16 mouse cellular contexts compared by ENCODE assay signal in the genomic region with DNA sequence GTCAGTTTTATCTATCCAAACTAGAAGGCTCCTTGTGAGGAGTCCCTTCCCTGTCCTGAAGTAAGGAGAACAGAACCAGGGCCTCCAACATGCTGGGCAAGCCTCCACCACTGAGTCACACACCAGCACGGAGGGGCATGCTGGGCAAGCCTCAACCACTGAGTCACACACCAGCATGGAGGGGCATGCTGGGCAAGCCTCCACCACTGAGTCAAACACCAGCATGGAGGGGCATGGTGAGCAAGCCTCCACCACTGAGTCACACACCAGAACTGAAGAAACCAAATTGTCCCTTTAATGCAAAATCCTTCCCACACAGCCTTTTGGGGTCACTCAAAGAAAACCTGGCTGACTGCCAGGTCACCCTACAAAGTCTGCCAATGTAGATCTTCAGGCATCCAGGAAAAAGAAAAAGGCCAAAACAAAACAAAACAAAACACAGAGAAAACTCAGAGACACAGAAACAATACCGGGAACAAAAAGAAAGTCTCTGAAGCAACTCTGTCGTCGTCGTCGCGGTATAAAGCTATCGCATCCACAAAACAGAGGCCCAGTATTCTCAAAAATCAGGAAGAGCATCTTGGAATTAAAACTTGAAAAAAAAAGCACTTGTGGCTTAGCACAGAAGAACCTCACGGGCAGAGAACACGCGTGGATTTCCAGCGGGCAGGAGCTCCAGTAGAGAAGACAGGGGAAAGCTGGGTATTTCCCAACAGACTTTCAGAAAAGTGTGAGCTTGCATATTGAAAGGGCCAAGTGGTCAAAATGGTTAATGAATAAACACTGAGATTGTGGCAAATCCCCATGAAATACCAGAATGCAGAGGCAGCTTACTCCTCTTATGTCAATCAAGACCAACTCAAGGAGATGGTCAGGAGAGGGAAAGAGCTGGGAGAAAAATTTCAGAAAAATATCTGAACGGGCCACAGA. TPM values are rescaled to one million over a fixed set of nuclear protein-coding genes. Genes with fewer than 3 reads are reported as not detected.
DNase-seq lines count a peak whose midpoint lies in the region; ATAC-seq and TF ChIP-seq lines count a peak whose summit lies in the region.
"Had no signal": no experiment of that assay in that cellular context is flagged by ENCODE, and none has a peak within 500 bp of the region (broad histone marks: within the 10 kb centered on the region; RNA-seq: fewer than 3 reads in every experiment).

No protein-coding gene starts in this region.

- no peak overlapping the region for H3K4me2 ChIP-seq in hindbrain, embryonic 16.5 days (ENCODE audit: low read length)
- no peak overlapping the region; the same call in 1 of the 2 replicates for H3K4me2 ChIP-seq in hindbrain, postnatal 0 days (ENCODE audit: low read depth, low read length)
- H3K4me2 ChIP-seq in neural tube, embryonic 13.5 days: no peak overlapping the region
- H3K4me2 ChIP-seq: liver, embryonic 15.5 days had no signal

- DNase-seq in hindbrain, postnatal 0 days (ENCODE audit: low spot score): no peak
- no peak for DNase-seq in neural tube, embryonic 10.5 days (ENCODE audit: extremely low spot score, low spot score)
- DNase-seq in kidney, adult 9 months: peak; percentile 89
- no peak for DNase-seq in urinary bladder, postnatal 4 days (ENCODE audit: low spot score in 2 of 2)
- no peak for DNase-seq in cerebellum, adult 9-11 months
- DNase-seq: cerebellum, adult 8-10 months; embryo, embryonic 11 days; heart, adult 11 months; heart, postnatal 10 days had no signal

- H3K4me3 ChIP-seq in hindbrain, embryonic 16.5 days (ENCODE audit: low read length): no peak overlapping the region
- no peak overlapping the region for H3K4me3 ChIP-seq in hindbrain, postnatal 0 days (ENCODE audit: low read length)
- no peak overlapping the region for H3K4me3 ChIP-seq in neural tube, embryonic 13.5 days
- H3K4me3 ChIP-seq: liver, embryonic 15.5 days had no signal

- no peak for TF ChIP-seq CTCF in hindbrain, postnatal 0 days (IDR thresholded peaks at IDR 0.05; ENCODE audit: low read depth)

- H3K9ac ChIP-seq in hindbrain, embryonic 16.5 days (ENCODE audit: low read depth, low read length): no peak overlapping the region
- H3K9ac ChIP-seq in hindbrain, postnatal 0 days (replicated peaks; ENCODE audit: low read length): no peak overlapping the region
- H3K9ac ChIP-seq in neural tube, embryonic 13.5 days: no peak overlapping the region
- H3K9ac ChIP-seq: liver, embryonic 15.5 days had no signal

- no peak for ATAC-seq in hindbrain, embryonic 16.5 days
- no peak for ATAC-seq in hindbrain, postnatal 0 days
- no peak for ATAC-seq in neural tube, embryonic 13.5 days (ENCODE audit: low read depth)
- ATAC-seq in megakaryocyte-erythroid progenitor cell, adult 5-6 weeks (replicated peaks; ENCODE audit: low FRiP score, low TSS enrichment, poor library complexity, severe bottlenecking): no peak
- ATAC-seq: CD4-positive, CD25-positive, alpha-beta regulatory T cell, adult 4 months; inflammation-experienced regulatory T-cells, adult 6 months had no signal

- H3K27ac ChIP-seq in hindbrain, embryonic 16.5 days (ENCODE audit: low read depth, low read length): 0 out of 2 replicates have a peak overlapping the region, but pooled peaks have one; percentile 18
- H3K27ac ChIP-seq in hindbrain, postnatal 0 days: no peak overlapping the region
- H3K27ac ChIP-seq in neural tube, embryonic 13.5 days (replicated peaks): peak overlapping the region; percentile 46
- H3K27ac ChIP-seq: liver, embryonic 15.5 days; macrophage had no signal

- H3K9me3 ChIP-seq in hindbrain, embryonic 16.5 days (ENCODE audit: control insufficient read depth, low read length): no peaks in the 10 kb centered on the region
- H3K9me3 ChIP-seq in hindbrain, postnatal 0 days (ENCODE audit: low read length): no peaks in the 10 kb centered on the region
- no peaks in the 10 kb centered on the region for H3K9me3 ChIP-seq in neural tube, embryonic 13.5 days
- H3K9me3 ChIP-seq: liver, embryonic 15.5 days had no signal

- H3K27me3 ChIP-seq in hindbrain, embryonic 16.5 days (replicated peaks; ENCODE audit: control insufficient read depth, insufficient read depth, low read length): no peaks in the 10 kb centered on the region
- no peaks in the 10 kb centered on the region for H3K27me3 ChIP-seq in hindbrain, postnatal 0 days (ENCODE audit: insufficient read depth, low read length)
- no peaks in the 10 kb centered on the region for H3K27me3 ChIP-seq in neural tube, embryonic 13.5 days
- H3K27me3 ChIP-seq: liver, embryonic 15.5 days had no signal

- 57% methylated on average over 13 of the region's 13 CpGs for WGBS in hindbrain, embryonic 16.5 days
- 55% methylated on average over 13 of the region's 13 CpGs for WGBS in hindbrain, postnatal 0 days
- 53% methylated on average over 13 of the region's 13 CpGs for WGBS in neural tube, embryonic 13.5 days

- H3K36me3 ChIP-seq in hindbrain, embryonic 16.5 days (ENCODE audit: control insufficient read depth, insufficient read depth, low read length): no peaks in the 10 kb centered on the region
- H3K36me3 ChIP-seq in hindbrain, postnatal 0 days (ENCODE audit: insufficient read depth, low read length): no peaks in the 10 kb centered on the region
- no peaks in the 10 kb centered on the region for H3K36me3 ChIP-seq in neural tube, embryonic 13.5 days
- H3K36me3 ChIP-seq: liver, embryonic 15.5 days had no signal

- H3K4me1 ChIP-seq in hindbrain, embryonic 16.5 days (ENCODE audit: control insufficient read depth, insufficient read depth, low read depth, low read length): no peaks in the 10 kb centered on the region
- no peaks in the 10 kb centered on the region for H3K4me1 ChIP-seq in hindbrain, postnatal 0 days (ENCODE audit: insufficient read depth, low read length)
- H3K4me1 ChIP-seq in neural tube, embryonic 13.5 days (replicated peaks): peaks cover 48% of the 10 kb centered on the region
- H3K4me1 ChIP-seq: liver, embryonic 15.5 days had no signal

RNA-seq across cellular contexts. Expression of a gene that starts 12.7 kb away (rescaled TPM):
- 151 and 154 TPM in 2 replicates for polyA plus RNA-seq in hindbrain, embryonic 16.5 days (2015; fragmentation: Nextera tagmentation; extraction: Ambion mirVana)
- 217 and 236 TPM in 2 replicates for total RNA-seq in hindbrain, postnatal 0 days (2014; rRNA removed)
- 116 and 130 TPM in 2 replicates for polyA plus RNA-seq in hindbrain, postnatal 0 days (2015; fragmentation: Nextera tagmentation; extraction: Ambion mirVana)
- polyA plus RNA-seq in neural tube, embryonic 13.5 days (2015; fragmentation: Nextera tagmentation; extraction: Ambion mirVana): 126 and 142 TPM in 2 replicates
- total RNA-seq in megakaryocyte-erythroid progenitor cell, adult 5-6 weeks (2014; fragmentation: Nextera tagmentation): 9.3 and 12.1 TPM in 2 replicates
- total RNA-seq in megakaryocyte-erythroid progenitor cell, adult 5-6 weeks (2017): 4.9 and 6.1 TPM in 2 replicates
